Mouse (Mus musculus) right cerebral cortex, adult 18-20 months (tissue): ENCODE results near the gene Trpm1.
A peak's percentile ranks its signal among the peaks of the same experiment; 100 is the strongest.

Source experiments
- DNase-seq: peaks from one replicate; pipeline ENCODE4 v3.0.0; 2022; ENCODE audit warnings: mixed read lengths

Trpm1 gene

DNA sequence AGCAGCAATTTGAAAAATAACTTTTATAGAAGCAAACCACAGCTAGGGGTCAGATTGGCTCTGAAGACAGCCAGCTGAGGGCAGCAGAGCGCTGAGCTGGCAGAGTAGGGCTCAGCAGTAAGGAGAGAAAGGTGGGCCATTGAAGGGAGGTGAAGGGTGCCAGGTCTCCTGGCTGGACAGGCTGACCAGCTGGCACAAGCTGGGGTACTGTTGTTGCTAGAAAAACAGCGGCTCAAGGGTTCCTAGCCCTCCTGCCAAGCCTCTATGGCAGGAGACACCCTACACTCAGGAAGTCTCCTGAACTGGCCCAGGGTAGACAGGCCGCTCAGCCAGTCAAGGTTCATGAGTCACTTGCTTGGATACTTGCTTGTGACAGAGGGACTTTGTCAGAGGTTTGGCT lies 11.4 kb downstream of the Trpm1 start:
- no peak for DNase-seq

DNA sequence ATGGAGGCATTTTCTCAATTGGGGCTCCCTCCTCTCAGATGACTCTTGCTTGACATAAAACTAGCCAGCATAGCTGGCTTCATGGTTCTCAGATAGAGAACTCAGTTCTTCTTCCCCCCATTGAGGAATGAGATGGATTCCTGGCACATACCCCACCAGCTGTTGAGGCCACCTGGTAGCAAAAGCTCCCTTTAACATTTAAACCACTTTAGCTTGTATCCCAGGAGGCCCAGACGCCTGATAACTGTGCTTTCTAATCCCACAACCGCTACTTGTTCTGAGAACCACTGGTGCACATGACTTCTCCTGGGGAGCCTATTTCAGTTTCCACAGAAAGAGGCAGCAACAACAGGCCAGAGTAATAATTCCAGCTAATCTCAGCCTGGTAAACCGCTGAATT lies 12.4 kb downstream of the Trpm1 start:
- DNase-seq, result no peak

DNA sequence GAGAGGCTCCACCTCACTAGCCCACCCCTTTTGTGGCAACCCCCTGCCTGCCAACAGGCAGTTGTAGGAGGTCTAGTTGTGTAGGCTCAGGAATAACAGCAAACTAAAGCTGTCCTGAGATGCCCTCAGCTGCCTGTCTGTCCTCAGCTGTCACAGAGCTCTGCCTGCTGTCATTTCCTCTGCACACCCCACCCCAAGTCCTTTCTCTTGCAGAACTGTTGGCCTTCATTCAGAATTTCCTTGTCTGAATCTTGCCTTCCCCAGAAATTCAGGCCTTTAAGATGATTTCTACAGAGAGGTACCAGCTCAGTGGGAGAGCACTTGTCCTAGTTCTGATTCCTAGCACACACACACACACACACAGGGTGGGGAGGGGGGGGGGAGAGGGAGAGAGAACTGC lies 13.1 kb downstream of the Trpm1 start:
- DNase-seq, result no peak

DNA sequence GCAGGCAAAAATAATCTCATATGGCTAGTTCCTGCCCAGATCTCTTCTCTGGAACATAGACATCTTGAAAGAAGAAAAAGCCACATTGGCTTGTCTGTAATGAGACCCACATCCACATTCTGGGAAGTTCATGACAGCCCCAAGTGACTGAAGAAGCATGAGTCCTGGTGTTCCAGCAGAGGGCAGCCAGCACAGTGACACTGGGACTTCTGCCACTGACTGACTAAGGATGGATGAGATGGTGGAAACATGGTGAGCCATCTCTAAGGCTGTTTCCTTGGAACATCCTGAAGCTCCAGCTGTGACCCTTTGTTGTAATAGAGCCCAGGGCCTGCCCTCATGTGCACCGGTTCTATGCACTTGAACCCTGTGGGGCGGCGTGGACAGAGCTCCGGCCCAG lies 25.7 kb downstream of the Trpm1 start:
- DNase-seq, result no peak

DNA sequence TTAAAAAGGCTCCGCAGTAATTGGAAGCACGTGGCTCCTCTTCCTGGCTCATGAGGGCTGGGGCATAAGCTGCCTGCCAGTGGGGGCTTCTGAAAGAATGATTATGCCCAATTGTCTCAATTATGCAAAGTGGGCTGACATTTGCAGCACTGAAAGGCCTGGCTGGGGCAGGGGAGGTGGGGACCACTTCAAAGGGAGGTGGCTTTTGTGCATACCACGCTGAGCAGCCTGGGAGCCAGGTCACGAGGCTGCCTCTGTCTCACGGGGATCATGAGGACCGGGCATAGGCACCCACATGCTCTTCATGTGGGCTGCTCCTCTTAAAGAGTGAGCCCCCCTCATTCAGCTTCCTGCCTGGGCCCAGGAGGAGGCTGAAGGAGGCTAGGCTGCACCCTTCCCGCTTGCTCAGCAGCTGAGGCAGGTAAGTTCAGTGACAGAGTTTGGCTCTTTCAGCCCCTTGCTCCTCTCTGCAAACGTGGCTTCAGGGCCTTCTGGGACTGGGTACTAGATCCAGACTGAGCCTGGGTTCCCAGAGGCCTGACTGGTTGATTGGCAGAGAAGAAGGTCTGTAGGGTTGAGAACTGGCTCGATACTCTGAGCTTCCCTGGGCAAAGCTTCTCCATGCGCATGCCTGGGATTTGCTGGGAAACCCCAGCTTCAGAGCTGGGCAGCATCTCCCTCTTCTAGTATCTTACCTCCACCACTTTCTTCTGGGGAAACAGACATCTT lies 31.7 kb downstream of the Trpm1 start:
- no peak for DNase-seq

DNA sequence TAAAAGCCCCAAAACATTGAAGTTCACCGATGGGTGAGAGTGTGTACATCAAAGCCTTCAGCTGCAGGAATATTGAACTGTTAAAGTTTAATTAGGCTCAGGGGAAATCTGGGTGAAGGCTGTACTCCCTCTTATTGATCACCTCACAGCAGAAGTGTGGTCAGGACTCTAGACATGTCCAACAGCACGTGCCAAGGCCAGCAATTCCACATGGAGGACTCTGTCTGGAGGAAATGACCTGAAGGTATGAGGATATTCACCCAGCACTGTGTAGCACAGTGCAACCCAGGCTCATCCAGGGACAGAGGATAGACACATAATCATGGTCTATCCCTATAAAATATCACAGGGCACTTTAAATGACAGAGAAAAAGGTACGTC lies 32.3 kb downstream of the Trpm1 start:
- DNase-seq, result no peak

DNA sequence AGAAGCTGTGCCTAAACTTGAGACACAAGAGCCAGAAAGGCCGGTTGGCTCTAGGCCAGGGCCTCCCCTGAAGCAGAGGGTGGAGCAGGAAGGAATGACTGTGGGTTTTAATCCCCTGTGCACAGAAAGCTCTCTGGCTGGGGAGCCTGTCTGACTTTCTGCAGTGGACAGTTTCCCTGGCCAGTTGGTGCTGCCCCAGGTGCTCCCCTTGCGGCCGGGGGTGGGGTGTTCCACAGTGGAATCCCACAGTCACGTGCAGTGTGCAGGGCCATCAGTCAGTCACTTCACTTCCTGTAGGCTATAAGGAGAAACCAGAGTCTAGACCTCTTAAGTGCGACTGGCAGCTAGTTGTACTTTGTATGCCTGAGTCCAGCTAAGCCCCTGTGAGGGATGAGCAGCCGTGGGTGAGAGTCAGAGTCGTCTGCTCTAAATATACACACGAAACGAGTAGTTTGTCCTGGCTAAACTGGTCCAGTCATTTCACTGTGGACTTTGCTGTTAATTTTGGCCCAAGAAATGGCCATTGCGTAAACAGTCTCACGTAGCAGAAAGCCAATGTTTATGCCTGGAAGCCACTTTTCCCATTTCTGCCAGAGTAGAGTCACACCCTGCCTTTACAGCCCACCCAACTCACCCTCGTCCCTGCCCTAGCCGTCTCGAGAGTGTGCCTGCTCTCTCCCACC lies 38.8 kb downstream of the Trpm1 start:
- no peak for DNase-seq

DNA sequence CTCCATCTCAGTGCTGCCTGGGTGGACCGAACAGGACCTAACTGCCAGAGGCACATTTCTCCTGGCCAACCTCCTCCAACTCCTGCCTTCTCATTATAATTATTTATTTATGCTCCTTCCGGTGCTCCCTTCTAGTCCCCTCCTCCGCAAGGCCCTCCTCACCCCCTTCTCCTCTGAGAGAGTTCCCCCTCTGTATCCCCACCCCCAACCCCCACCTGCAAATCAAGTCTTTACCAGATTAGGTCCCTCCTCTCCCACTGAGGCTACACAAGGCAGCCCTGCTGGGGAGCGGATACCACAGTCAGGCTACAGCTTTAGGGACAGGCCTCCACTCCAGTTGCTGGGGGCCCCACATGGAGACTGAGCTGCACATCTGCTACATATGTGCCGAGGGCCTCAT lies 39.8 kb downstream of the Trpm1 start:
- DNase-seq, result no peak

DNA sequence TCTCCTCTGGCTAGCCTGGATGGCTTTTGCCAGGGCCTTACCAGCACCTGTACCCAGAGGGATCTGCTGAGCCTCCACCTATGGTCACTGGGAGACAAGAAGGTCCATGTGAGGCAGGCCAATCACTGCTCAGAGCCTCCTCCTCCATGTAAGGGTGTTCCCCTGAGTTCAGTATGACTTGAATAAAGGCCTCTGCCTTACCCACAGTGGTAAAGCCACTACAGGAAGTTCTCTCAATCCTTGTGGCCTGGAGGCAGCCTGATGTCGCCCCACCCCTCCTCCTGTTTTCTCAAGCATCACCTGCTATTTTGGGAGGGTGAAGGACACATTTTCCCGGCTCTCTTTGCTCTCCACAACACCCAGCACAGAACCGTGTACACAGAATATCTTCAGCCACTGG lies 42.5 kb downstream of the Trpm1 start:
- DNase-seq, result no peak

DNA sequence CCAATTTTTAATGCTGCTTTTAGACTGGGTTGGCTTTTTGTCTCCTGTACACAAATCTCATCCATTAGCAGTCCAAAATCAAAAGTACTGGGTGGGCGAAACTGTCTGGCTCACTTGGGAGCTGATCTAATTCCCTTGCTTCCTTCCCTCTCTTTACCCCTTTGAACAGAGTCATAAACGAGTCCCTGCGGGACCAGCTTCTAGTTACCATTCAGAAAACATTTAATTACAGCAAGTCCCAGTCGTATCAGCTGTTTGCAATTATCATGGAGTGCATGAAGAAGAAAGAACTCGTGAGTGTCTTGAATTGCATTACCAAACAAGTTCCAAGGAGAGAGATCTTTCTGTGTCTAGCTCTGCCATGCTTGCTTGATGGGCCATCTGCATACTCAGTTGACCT lies 55.1 kb downstream of the Trpm1 start:
- no peak for DNase-seq

DNA sequence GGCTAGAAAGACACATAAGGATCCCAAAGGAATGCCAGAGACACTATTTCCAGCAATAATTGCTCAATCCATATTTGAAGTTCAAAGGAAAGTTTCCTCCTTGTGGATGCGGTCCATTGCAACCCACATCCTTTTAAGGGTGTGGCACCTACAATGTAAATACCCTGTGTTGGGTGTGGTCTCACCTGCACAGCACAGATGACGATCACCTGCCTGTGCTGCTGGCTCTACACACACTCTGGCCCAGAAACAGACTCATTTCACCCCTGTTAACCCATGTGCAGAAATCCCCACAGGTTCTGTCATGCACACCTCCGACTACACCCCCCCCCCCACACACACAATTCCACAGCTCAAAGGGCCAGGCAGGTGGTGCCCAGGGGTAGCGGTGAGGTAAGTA lies 59.2 kb downstream of the Trpm1 start:
- DNase-seq, result no peak

DNA sequence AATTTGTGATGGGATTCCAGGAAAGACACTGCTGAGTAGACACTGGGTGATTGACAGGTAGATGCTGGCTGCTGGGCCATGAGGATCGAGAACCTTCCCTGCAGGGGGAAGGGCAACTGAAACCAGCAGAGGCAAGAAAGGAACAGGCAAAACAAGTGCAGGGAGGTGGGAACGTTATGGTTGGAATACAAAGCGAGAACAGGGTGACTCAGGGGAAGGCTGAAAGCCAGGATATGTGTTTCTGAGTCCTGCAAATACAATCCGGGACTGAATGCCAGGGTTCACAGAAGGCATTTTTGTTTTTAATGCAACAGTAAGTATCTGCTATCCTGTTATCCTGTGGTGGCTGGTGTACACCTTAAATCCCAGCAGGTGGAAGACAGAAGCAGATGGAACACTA lies 60.4 kb downstream of the Trpm1 start:
- DNase-seq, result peak; percentile 16

DNA sequence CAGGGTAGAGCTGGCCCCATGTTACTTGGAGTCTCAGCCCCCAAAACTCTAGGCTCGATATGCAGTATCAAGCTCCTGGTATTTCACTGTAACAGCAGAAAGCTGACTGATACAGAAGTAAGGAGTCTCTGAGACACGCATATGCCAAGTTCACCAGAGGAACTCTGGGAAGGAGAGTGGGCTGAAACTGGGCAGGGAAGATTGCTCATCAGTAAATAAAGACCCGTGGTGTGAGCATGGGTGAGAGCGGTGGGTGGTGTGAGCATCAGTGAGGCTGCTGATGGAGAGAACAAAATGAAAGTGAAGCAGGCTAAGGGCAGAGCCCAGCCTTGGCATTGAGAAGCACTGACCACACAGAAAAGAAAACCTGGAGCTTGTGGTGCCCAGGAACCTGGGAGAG lies 62.0 kb downstream of the Trpm1 start:
- DNase-seq, result peak; percentile 62

DNA sequence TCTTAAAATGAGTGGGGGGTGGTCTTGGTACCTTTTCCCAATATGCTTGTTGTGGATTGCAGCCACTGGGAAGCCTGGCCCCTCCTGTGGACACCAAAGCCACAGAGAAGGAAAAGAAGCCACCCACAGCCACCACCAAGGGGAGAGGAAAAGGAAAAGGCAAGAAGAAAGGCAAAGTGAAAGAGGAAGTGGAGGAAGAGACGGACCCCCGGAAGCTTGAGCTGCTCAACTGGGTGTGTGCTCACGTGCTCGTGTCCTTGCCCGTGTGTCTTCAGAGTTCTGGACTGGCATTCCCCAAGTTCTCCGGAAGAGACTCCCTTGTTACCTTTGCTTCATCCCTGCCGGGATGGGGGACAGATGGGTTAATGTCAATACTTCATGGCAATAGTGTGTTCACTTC lies 63.8 kb downstream of the Trpm1 start:
- no peak for DNase-seq

DNA sequence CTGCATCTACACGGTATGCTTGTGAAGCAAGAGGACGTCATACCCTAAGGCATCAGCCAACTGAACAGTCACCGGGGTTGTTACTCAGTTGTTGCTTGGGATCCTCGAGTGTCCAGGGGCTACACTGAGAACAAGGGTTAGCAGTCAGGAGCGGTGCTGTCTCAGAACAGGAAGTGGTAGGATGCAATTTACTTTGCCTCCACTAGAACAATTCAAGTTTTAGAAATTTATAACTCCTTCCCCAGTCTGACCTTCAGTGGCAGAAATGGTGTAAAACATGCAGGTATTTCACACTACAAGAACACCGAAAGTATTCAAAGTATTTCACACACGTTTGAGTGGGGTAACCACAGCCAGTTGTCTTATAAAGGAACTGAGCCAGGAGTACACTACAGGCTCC lies 66.1 kb downstream of the Trpm1 start:
- no peak for DNase-seq

DNA sequence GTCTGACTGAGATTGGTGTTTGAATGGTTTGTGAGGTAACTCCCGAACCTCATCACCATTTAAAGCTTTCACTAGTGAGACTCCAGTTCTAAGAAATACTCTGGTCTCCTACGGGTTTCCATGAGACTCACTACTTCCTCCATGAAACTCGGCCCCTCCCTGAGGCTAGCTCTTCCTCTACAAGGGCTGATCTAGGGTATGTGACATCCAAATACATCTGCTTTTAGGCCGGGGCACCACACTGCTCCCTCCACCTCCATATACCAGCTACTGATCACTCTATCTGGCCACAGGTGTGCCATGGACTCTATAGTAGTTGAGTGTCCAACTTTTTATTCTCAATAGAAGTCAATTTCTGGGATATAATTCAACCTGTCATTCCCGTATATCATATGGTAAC lies 69.6 kb downstream of the Trpm1 start:
- DNase-seq, result no peak

DNA sequence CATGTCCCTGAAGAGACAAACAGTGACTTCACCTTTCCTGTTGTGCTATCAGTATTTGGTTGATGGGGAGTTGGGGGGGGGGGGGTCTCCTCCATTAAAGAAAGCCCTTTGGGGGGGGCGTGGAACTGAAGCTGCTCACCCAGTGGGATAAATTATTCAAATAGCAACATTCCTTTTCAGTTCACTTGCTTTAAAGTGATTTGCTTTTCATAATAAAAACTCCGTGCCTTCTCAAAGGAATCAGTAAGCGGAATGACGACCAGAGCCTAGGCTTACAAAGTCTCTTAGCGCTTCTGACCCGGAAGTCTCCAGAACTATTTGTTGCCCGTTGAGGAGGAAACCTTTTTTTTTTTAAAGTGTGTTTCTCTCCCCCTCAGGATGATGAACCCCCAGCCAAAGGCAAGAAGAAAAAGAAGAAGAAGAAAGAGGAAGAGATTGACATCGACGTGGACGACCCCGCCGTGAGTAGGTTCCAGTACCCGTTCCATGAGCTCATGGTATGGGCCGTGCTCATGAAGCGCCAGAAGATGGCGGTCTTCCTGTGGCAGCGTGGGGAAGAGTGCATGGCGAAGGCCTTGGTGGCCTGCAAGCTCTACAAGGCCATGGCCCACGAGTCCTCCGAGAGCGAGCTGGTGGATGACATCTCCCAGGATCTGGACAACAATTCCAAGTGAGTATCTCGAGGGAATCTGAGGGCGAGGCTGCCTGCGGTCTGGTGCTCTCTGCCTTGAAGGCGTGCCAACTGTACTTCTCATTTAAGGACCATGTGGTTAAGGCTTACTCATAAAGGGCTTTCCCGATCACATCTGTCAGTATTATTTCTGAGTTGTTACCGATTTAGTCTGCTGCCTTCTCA lies 72.9 kb downstream of the Trpm1 start:
- DNase-seq, result no peak

DNA sequence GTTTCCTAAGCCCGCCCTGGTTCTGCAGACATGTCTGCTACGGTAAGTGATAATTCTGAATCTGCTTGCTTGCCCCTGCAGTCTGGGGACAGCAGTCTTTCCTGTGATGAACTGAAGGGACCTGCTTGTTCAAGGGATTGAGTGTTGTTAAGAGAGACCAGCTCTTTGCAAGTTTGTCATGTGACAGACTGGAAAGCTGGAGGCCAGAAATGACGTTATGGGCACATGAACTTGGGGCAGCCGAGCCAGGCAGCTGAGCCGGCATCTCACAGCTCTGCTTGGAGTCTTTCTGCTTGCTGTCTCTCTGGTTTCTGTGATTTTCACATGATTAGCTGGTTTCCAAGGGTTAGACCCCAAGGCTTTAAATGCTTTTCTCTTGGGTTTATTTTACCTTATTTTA lies 74.0 kb downstream of the Trpm1 start:
- DNase-seq, result no peak

DNA sequence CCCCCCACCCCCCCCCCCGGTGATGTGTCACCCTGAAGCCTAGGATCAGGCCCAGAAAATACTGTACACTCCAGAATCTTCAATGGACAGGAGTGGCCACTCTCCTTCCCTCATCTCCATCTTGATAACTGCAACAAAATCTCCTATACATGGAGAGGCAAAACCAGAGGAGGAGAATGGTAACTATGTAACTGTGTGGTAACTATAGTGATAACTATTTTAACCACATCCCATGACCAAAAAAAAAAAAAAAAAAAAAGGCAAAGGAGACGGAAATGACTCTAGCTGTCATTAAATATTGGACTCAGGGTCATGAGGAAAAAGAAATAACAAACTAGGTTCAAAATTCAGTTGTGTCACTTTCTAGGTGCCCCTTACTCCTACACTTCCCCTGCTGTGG lies 74.7 kb downstream of the Trpm1 start:
- no peak for DNase-seq

DNA sequence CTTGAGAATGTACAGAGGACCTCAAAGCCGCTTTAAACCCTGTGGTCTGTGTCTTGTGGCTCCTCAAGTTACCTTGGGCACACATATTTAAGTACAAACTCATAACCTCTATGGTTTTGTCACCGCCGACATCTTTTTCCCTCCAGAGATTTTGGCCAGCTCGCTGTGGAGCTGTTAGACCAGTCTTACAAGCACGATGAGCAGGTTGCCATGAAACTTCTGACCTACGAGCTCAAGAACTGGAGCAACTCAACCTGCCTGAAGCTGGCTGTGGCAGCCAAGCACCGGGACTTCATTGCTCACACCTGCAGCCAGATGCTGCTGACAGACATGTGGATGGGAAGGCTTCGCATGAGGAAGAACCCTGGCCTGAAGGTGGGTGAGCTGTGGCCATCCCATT lies 76.3 kb downstream of the Trpm1 start:
- DNase-seq, result no peak

DNA sequence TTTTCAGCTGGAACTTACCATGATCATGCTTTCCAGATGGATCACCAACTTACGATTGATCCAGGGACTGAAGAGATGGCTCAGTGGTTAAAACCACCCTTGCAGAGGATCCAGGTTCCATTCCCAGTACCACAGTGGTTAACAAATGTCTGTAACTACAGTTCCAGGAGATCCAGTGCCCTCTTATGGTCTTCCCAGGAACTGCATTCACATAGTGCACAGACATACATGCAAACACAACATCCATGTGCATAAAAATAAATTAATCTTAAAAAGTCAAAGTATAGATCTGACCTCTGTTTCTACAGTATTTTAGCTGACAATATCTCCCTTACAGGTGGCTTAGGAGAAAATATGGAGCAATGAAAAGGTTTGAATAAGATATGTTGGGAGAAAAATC lies 77.4 kb downstream of the Trpm1 start:
- no peak for DNase-seq

DNA sequence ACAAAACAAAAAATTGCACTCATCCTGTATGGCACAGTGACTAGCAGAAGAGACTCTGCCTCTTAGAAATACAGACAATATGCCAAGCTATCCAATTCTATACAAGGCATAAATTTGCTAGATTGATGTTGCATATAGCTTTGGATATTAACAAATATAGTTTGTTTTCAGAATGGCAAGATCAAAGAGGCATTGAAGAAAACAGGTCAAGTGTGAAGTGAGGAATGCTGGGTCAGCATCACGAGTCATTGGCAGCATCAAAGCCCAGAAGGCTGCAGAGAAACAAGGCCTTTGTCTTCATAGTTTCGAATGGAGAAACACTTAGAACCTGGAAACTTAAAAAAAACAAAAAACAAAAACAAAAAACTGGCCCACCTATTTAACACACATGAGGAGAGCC lies 78.4 kb downstream of the Trpm1 start:
- DNase-seq, result no peak

DNA sequence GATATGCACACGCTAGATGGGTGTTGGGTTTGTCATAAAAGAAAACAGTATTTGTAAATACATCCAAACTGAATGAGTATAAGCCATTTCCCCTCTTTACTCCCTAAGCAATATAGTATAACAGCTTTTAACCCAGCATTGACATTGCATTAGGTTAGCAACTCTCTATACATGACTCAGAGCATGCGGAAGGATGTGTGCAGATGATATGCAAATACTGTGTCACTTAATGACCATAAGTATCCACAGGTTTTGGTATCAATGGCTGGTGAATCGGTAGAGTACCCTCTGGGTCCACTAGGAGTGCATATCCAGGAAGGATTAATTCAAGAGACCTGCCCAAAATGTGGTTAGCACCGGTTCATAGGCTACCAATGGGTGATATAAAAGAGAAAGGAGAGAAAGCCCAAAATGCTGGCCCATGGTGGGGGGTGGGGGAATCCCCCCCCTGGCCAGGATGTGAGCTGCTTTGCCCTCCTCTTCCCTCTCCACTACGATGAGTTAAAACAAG lies 80.7 kb downstream of the Trpm1 start:
- DNase-seq, result no peak

DNA sequence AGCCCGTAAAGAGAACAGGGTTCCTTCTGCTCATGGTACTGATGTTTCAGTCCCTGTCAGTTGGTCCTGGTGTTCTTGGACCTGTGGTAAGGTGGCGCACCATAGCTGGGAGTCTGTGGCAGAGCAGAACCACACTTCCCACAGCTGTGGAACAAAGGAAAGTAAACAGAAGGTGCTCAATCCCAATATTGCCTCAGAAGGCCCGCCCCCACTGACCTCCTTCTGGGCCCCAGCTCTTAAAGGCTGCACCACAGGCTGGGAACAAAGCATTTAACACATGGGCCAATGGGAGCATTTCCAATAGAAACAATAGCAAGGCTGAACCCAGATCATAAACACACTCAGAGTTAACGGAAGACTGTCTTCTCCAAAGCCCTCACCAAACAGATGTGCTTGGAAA lies 82.9 kb downstream of the Trpm1 start:
- no peak for DNase-seq
